Mouse (Mus musculus): ENCODE measurements at regions not wholly inside any gene's neighbourhood (a gene's known extent, or its start where the extent isn't known, plus 50 kb on each side); places are given as distances from the start of the nearest gene placed in this dataset.

DNA sequence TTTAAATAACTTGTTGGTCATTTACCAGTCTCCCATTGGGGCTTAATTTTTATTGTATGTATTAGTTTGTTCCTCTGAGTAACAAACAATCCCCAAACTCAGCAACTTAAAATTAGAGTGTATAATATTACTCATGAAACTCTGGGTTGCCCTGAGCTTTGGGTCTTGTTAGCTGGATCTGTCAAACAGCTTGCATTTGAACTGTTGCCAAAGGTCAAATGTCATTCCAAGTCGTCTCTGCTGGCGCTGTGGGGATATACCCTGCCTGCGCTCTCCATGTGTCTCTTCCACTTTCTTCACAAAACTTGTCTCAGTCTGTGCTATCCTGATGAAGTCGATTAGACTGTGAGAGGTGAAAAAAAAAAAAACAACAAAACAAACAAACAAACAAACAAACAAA is 398.3 kb downstream of the Serpinb8 start:
- Histone ChIP-seq H3K9me3 (ENCODE audit: control insufficient read depth, low read length) (no peaks in the 10 kb centered on the region), H3K36me3 (ENCODE audit: control insufficient read depth, insufficient read depth, low read length) (no peaks in the 10 kb centered on the region), H3K9ac (ENCODE audit: low read length) (no peak overlapping the region), H3K4me2 (ENCODE audit: low read depth, low read length, severe bottlenecking) (no peak overlapping the region), H3K4me1 (replicated peaks; ENCODE audit: control insufficient read depth, insufficient read depth, low read length) (no peaks in the 10 kb centered on the region), H3K27ac (ENCODE audit: low read depth, low read length) (no peak overlapping the region), H3K4me3 (ENCODE audit: low read depth, low read length) (no peak overlapping the region), H3K27me3 (ENCODE audit: control insufficient read depth, insufficient read depth, low read length) (no peaks in the 10 kb centered on the region)
- WGBS, result 64% methylated on average over 4 of the region's 4 CpGs
- DNase-seq (ENCODE audit: low spot score) (no peak), ATAC-seq (replicated peaks; ENCODE audit: low FRiP score) (no peak)

GRCm38 (mm10) chr1:107993013-107993412 is 403.2 kb downstream of the Serpinb8 start:
- H3K9me3 ChIP-seq (ENCODE audit: control insufficient read depth, low read length), result no peaks in the 10 kb centered on the region
- no peak overlapping the region for H3K27ac ChIP-seq (ENCODE audit: low read depth, low read length)
- H3K36me3 ChIP-seq (ENCODE audit: control insufficient read depth, insufficient read depth, low read length), result no peaks in the 10 kb centered on the region
- H3K27me3 ChIP-seq (ENCODE audit: control insufficient read depth, insufficient read depth, low read length), result no peaks in the 10 kb centered on the region
- no peak overlapping the region for H3K4me3 ChIP-seq (ENCODE audit: low read depth, low read length)
- WGBS, result 91% methylated on average over 4 of the region's 4 CpGs
- ATAC-seq (replicated peaks; ENCODE audit: low FRiP score), result no peak
- no peak overlapping the region for H3K9ac ChIP-seq (ENCODE audit: low read length)
- no peak for DNase-seq (ENCODE audit: low spot score)
- no peaks in the 10 kb centered on the region for H3K4me1 ChIP-seq (replicated peaks; ENCODE audit: control insufficient read depth, insufficient read depth, low read length)
- H3K4me2 ChIP-seq (ENCODE audit: low read depth, low read length, severe bottlenecking), result no peak overlapping the region

GRCm38 (mm10) chr1:108023721-108024353 is 434.0 kb downstream of the Serpinb8 start:
- no peak overlapping the region for H3K27ac ChIP-seq (ENCODE audit: low read depth, low read length)
- WGBS, result 28% methylated on average over 5 of the region's 5 CpGs
- H3K4me1 ChIP-seq (replicated peaks; ENCODE audit: control insufficient read depth, insufficient read depth, low read length), result no peaks in the 10 kb centered on the region
- no peaks in the 10 kb centered on the region for H3K27me3 ChIP-seq (ENCODE audit: control insufficient read depth, insufficient read depth, low read length)
- H3K4me3 ChIP-seq (ENCODE audit: low read depth, low read length), result no peak overlapping the region
- H3K9me3 ChIP-seq (ENCODE audit: control insufficient read depth, low read length), result no peaks in the 10 kb centered on the region
- no peak overlapping the region for H3K9ac ChIP-seq (ENCODE audit: low read length)
- no peak for DNase-seq (ENCODE audit: low spot score)
- no peak overlapping the region for H3K4me2 ChIP-seq (ENCODE audit: low read depth, low read length, severe bottlenecking)
- peak; percentile 89 for ATAC-seq (replicated peaks; ENCODE audit: low FRiP score)
- no peaks in the 10 kb centered on the region for H3K36me3 ChIP-seq (ENCODE audit: control insufficient read depth, insufficient read depth, low read length)

- no peak for DNase-seq (ENCODE audit: low spot score)
- no peak overlapping the region for H3K4me2 ChIP-seq (ENCODE audit: low read depth, low read length, severe bottlenecking)
- WGBS, result 26% methylated on average over 1 of the region's 1 CpGs
- ATAC-seq (replicated peaks; ENCODE audit: low FRiP score), result peak; percentile 65; the same call in 1 of the 2 replicates
- no peaks in the 10 kb centered on the region for H3K9me3 ChIP-seq (ENCODE audit: control insufficient read depth, low read length)
- H3K36me3 ChIP-seq (ENCODE audit: control insufficient read depth, insufficient read depth, low read length), result no peaks in the 10 kb centered on the region
- no peaks in the 10 kb centered on the region for H3K4me1 ChIP-seq (replicated peaks; ENCODE audit: control insufficient read depth, insufficient read depth, low read length)
- no peaks in the 10 kb centered on the region; the same call in 1 of the 2 replicates for H3K27me3 ChIP-seq (ENCODE audit: control insufficient read depth, insufficient read depth, low read length)
- no peak overlapping the region for H3K27ac ChIP-seq (ENCODE audit: low read depth, low read length)
- no peak overlapping the region for H3K4me3 ChIP-seq (ENCODE audit: low read depth, low read length)
- no peak overlapping the region for H3K9ac ChIP-seq (ENCODE audit: low read length)
These were observed 434.9 kb downstream of the Serpinb8 start for GRCm38 (mm10) chr1:108024705-108025104.

- H3K4me3 ChIP-seq (ENCODE audit: low read depth, low read length), result no peak overlapping the region
- H3K27me3 ChIP-seq (ENCODE audit: control insufficient read depth, insufficient read depth, low read length), result no peaks in the 10 kb centered on the region; the same call in 1 of the 2 replicates
- no peaks in the 10 kb centered on the region for H3K36me3 ChIP-seq (ENCODE audit: control insufficient read depth, insufficient read depth, low read length)
- DNase-seq (ENCODE audit: low spot score), result no peak
- no peak overlapping the region for H3K4me2 ChIP-seq (ENCODE audit: low read depth, low read length, severe bottlenecking)
- H3K9ac ChIP-seq (ENCODE audit: low read length), result no peak overlapping the region
- H3K9me3 ChIP-seq (ENCODE audit: control insufficient read depth, low read length), result no peaks in the 10 kb centered on the region
- no peak overlapping the region for H3K27ac ChIP-seq (ENCODE audit: low read depth, low read length)
- no peaks in the 10 kb centered on the region for H3K4me1 ChIP-seq (replicated peaks; ENCODE audit: control insufficient read depth, insufficient read depth, low read length)
- no peak for ATAC-seq (replicated peaks; ENCODE audit: low FRiP score)
These were observed 436.7 kb downstream of the Serpinb8 start for GRCm38 (mm10) chr1:108026461-108026860.

- Histone ChIP-seq H3K4me2 (ENCODE audit: low read depth, low read length, severe bottlenecking) (no peak overlapping the region), H3K27me3 (ENCODE audit: control insufficient read depth, insufficient read depth, low read length) (no peaks in the 10 kb centered on the region), H3K9ac (ENCODE audit: low read length) (no peak overlapping the region), H3K27ac (ENCODE audit: low read depth, low read length) (no peak overlapping the region), H3K36me3 (ENCODE audit: control insufficient read depth, insufficient read depth, low read length) (no peaks in the 10 kb centered on the region), H3K9me3 (ENCODE audit: control insufficient read depth, low read length) (no peaks in the 10 kb centered on the region), H3K4me3 (ENCODE audit: low read depth, low read length) (no peak overlapping the region), H3K4me1 (replicated peaks; ENCODE audit: control insufficient read depth, insufficient read depth, low read length) (no peaks in the 10 kb centered on the region)
- WGBS, result 92% methylated on average over 4 of the region's 4 CpGs
- DNase-seq (ENCODE audit: low spot score) (no peak), ATAC-seq (replicated peaks; ENCODE audit: low FRiP score) (no peak)
These were observed 456.4 kb downstream of the Serpinb8 start for GRCm38 (mm10) chr1:108046194-108046593.

- Histone ChIP-seq H3K27me3 (ENCODE audit: control insufficient read depth, insufficient read depth, low read length) (no peaks in the 10 kb centered on the region), H3K4me3 (ENCODE audit: low read depth, low read length) (no peak overlapping the region), H3K36me3 (ENCODE audit: control insufficient read depth, insufficient read depth, low read length) (no peaks in the 10 kb centered on the region), H3K4me2 (ENCODE audit: low read depth, low read length, severe bottlenecking) (no peak overlapping the region), H3K9me3 (ENCODE audit: control insufficient read depth, low read length) (no peaks in the 10 kb centered on the region), H3K9ac (ENCODE audit: low read length) (no peak overlapping the region), H3K27ac (ENCODE audit: low read depth, low read length) (no peak overlapping the region), H3K4me1 (replicated peaks; ENCODE audit: control insufficient read depth, insufficient read depth, low read length) (no peaks in the 10 kb centered on the region)
- WGBS, result 67% methylated on average over 5 of the region's 5 CpGs
- ATAC-seq (replicated peaks; ENCODE audit: low FRiP score) (no peak), DNase-seq (ENCODE audit: low spot score) (no peak)
These were observed 457.3 kb downstream of the Serpinb8 start for GRCm38 (mm10) chr1:108046857-108047714.

- H3K9me3 ChIP-seq (ENCODE audit: control insufficient read depth, low read length), result no peaks in the 10 kb centered on the region
- no peaks in the 10 kb centered on the region for H3K27me3 ChIP-seq (ENCODE audit: control insufficient read depth, insufficient read depth, low read length)
- H3K36me3 ChIP-seq (ENCODE audit: control insufficient read depth, insufficient read depth, low read length), result no peaks in the 10 kb centered on the region
- WGBS, result 81% methylated on average over 3 of the region's 3 CpGs
- ATAC-seq (replicated peaks; ENCODE audit: low FRiP score) (no peak), DNase-seq (ENCODE audit: low spot score) (no peak)
- no peak overlapping the region for H3K4me2 ChIP-seq (ENCODE audit: low read depth, low read length, severe bottlenecking)
- no peak overlapping the region for H3K9ac ChIP-seq (ENCODE audit: low read length)
- H3K4me3 ChIP-seq (ENCODE audit: low read depth, low read length), result no peak overlapping the region
- no peak overlapping the region for H3K27ac ChIP-seq (ENCODE audit: low read depth, low read length)
- no peaks in the 10 kb centered on the region for H3K4me1 ChIP-seq (replicated peaks; ENCODE audit: control insufficient read depth, insufficient read depth, low read length)
These were observed 504.8 kb downstream of the Serpinb8 start for GRCm38 (mm10) chr1:108094622-108095021.

All from forebrain, embryonic 11.5 days (tissue).